Mouse (Mus musculus): ENCODE data around the gene Diaph3. TPM values are rescaled to one million over a fixed set of nuclear protein-coding genes. Genes with fewer than 3 reads are reported as not detected.
"Not testable (repeated sequence)": the region's sequence is repeated elsewhere in the genome, so short reads cannot be mapped to it uniquely, and the experiment has no call there.

The Diaph3 gene
- polyA plus RNA-seq, 1 experiment from 2014 or later, result 9.6 TPM

DNA sequence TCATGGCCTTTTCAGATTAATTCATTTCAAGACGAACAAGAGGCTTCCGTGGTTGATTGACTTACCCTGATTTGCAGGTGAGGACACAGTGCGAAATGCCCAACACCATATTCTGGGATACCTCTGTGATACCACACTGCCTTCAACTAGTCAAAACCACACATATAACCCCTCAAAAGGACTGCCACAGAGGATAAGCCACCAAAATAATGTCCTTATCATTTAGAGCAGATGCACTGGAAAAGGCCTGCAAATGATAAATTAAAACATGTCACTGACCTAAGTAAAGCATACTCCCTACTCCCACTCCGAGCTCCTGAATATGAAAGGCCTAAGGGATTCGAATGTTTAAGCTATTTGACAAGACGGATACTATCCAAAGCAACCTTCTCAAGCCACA, 419.3 kb downstream of the Diaph3 start:
- no peak overlapping the region for H3K27ac ChIP-seq (ENCODE audit: low read length)
- H3K4me2 ChIP-seq (ENCODE audit: low read depth, low read length), result no peak overlapping the region
- no peak overlapping the region for H3K9ac ChIP-seq (ENCODE audit: low read length)
- no peak for ATAC-seq (replicated peaks; ENCODE audit: extremely low read depth, insufficient read depth, low FRiP score)
- no peak overlapping the region for H3K4me3 ChIP-seq (ENCODE audit: low read length)
- H3K9me3 ChIP-seq (replicated peaks; ENCODE audit: control insufficient read depth, low read length), result no peaks in the 10 kb centered on the region
- no peaks in the 10 kb centered on the region for H3K4me1 ChIP-seq (ENCODE audit: control insufficient read depth, insufficient read depth, low read length)
- 88% methylated on average over 6 of the region's 6 CpGs for WGBS
- no peaks in the 10 kb centered on the region for H3K36me3 ChIP-seq (ENCODE audit: control insufficient read depth, insufficient read depth)
- no peaks in the 10 kb centered on the region for H3K27me3 ChIP-seq (ENCODE audit: control insufficient read depth, insufficient read depth, low read length)

DNA sequence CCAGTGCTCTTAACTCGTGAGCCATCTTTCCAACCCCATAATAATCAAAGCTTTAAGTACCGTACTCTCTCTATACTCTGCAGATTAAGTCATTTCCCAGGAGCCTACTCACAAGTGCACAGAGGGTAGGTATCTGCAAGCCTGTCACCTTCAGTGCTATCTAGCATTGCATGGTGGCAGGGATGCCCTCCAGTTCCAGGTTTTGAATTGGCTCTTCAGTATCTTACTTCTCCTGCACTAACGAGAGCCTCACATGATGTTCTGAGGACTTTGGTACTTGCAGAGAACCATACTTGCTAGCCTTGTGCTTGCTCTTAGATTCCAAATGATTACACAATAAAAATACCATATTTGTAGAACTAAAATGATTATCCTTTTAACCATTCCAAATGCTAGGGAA, 420.0 kb downstream of the Diaph3 start:
- WGBS, result 80% methylated on average over 3 of the region's 3 CpGs
- ATAC-seq (replicated peaks; ENCODE audit: extremely low read depth, insufficient read depth, low FRiP score), result no peak
- Histone ChIP-seq H3K9me3 (replicated peaks; ENCODE audit: control insufficient read depth, low read length) (no peaks in the 10 kb centered on the region), H3K4me2 (ENCODE audit: low read depth, low read length) (no peak overlapping the region), H3K4me1 (ENCODE audit: control insufficient read depth, insufficient read depth, low read length) (no peaks in the 10 kb centered on the region), H3K9ac (ENCODE audit: low read length) (no peak overlapping the region), H3K27me3 (ENCODE audit: control insufficient read depth, insufficient read depth, low read length) (no peaks in the 10 kb centered on the region), H3K27ac (ENCODE audit: low read length) (no peak overlapping the region), H3K36me3 (ENCODE audit: control insufficient read depth, insufficient read depth) (no peaks in the 10 kb centered on the region), H3K4me3 (ENCODE audit: low read length) (no peak overlapping the region)

DNA sequence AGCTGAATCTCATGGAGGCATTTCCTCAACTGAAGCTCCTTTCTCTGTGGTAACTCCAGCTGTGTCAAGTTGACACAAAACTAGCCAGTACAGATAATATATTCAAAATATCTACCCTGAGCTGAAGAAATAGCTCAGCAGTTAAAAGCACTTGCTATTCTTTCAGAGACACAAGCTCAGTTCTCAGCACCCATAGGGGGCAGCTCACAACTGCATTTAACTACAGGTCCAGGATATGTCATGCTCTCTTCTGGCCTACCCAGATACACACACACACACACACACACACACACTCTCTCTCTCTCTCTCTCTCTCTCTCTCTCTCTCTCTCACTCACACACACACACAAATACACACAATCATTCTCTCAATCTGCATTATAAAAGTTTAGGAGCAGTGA, 420.6 kb downstream of the Diaph3 start:
- not testable (repeated sequence) for H3K36me3 ChIP-seq (ENCODE audit: control insufficient read depth, insufficient read depth); H3K27ac ChIP-seq (ENCODE audit: low read length); H3K4me1 ChIP-seq (ENCODE audit: control insufficient read depth, insufficient read depth, low read length); H3K4me2 ChIP-seq (ENCODE audit: low read depth, low read length); H3K9ac ChIP-seq (ENCODE audit: low read length); H3K4me3 ChIP-seq (ENCODE audit: low read length); H3K9me3 ChIP-seq (replicated peaks; ENCODE audit: control insufficient read depth, low read length); H3K27me3 ChIP-seq (ENCODE audit: control insufficient read depth, insufficient read depth, low read length); ATAC-seq (replicated peaks; ENCODE audit: extremely low read depth, insufficient read depth, low FRiP score)

DNA sequence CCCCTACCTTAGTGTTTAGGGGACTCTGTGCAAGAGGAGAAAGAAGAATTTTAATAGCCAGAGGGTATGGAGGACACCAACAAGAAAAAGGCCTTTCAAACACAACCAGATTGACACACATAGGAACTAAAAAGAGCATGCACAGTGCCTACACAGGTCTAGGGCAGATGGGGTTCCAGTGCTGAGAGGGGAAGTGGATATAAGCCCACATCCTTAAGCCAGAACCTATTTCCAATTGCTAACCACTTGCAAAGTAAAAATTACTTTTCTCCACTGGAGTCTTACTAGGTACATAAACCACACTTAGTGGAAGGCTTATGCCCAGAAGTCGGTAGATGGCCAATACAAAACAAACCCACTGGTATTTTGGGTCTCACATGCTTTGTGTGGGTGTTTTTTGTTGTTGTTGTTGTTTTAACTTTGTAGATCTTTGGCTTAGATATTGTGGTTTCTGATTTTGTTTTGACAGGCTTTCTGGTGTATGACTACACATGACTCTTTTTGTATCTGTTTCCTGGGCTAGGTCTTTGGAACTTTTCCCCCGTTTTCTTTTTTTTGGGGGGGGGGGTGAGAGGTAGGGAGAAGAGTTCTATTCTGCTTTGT, 426.8 kb downstream of the Diaph3 start:
- H3K4me2 ChIP-seq (ENCODE audit: low read depth, low read length), result no peak overlapping the region
- H3K9me3 ChIP-seq (replicated peaks; ENCODE audit: control insufficient read depth, low read length), result no peaks in the 10 kb centered on the region
- no peak overlapping the region for H3K27ac ChIP-seq (ENCODE audit: low read length)
- H3K27me3 ChIP-seq (ENCODE audit: control insufficient read depth, insufficient read depth, low read length), result no peaks in the 10 kb centered on the region
- H3K36me3 ChIP-seq (ENCODE audit: control insufficient read depth, insufficient read depth), result no peaks in the 10 kb centered on the region
- H3K4me1 ChIP-seq (ENCODE audit: control insufficient read depth, insufficient read depth, low read length), result no peaks in the 10 kb centered on the region
- no peak overlapping the region for H3K9ac ChIP-seq (ENCODE audit: low read length)
- no peak for ATAC-seq (replicated peaks; ENCODE audit: extremely low read depth, insufficient read depth, low FRiP score)
- WGBS, result 71% methylated on average over 2 of the region's 2 CpGs
- H3K4me3 ChIP-seq (ENCODE audit: low read length), result no peak overlapping the region

DNA sequence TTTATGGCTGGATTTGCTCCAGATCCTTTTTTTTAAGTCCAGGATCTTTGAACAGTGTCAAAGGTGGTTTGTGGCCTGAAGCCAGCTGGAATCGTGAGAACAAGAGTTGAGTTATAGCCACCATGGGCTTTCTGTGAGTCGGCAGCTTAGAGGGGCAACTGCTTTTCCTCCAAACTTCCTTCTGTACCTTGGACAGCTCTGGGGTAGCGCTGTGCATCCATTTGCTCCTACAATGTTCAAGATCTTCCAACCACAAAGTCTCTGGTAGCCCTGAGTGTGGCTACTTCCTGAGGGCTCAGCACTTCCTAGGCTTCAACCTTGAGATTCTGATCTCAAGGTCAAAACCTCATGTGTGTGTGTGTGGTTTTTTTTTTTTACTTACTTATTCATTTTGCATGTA, 437.0 kb downstream of the Diaph3 start:
- Histone ChIP-seq H3K4me2 (ENCODE audit: low read depth, low read length) (no peak overlapping the region), H3K4me3 (ENCODE audit: low read length) (no peak overlapping the region), H3K9me3 (replicated peaks; ENCODE audit: control insufficient read depth, low read length) (no peaks in the 10 kb centered on the region), H3K27ac (ENCODE audit: low read length) (no peak overlapping the region), H3K4me1 (ENCODE audit: control insufficient read depth, insufficient read depth, low read length) (no peaks in the 10 kb centered on the region), H3K27me3 (ENCODE audit: control insufficient read depth, insufficient read depth, low read length) (no peaks in the 10 kb centered on the region), H3K9ac (ENCODE audit: low read length) (no peak overlapping the region), H3K36me3 (ENCODE audit: control insufficient read depth, insufficient read depth) (no peaks in the 10 kb centered on the region)
- WGBS, result 70% methylated on average over 3 of the region's 3 CpGs
- no peak for ATAC-seq (replicated peaks; ENCODE audit: extremely low read depth, insufficient read depth, low FRiP score)

DNA sequence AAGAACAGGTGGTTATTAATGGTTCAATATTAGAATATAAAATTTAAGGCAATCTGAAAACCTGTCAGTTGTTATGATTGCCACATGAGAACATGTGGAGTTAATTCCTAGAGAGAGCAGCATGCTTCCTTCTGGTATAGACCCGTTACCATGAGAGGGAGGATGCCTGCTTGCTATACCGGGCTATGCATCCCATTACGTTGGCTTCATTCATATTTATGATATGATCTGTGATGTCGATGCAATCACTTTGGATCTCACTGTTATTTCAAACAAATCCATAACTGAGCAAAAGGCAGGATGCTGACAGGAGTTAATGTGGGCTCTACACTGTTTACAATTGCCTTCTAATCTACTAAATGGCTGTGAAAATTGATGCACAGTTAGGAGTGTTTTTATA, 439.9 kb downstream of the Diaph3 start:
- Histone ChIP-seq H3K4me1 (ENCODE audit: control insufficient read depth, insufficient read depth, low read length) (no peaks in the 10 kb centered on the region), H3K9ac (ENCODE audit: low read length) (no peak overlapping the region), H3K4me2 (ENCODE audit: low read depth, low read length) (no peak overlapping the region), H3K27ac (ENCODE audit: low read length) (no peak overlapping the region), H3K27me3 (ENCODE audit: control insufficient read depth, insufficient read depth, low read length) (no peaks in the 10 kb centered on the region), H3K9me3 (replicated peaks; ENCODE audit: control insufficient read depth, low read length) (no peaks in the 10 kb centered on the region), H3K36me3 (ENCODE audit: control insufficient read depth, insufficient read depth) (no peaks in the 10 kb centered on the region), H3K4me3 (ENCODE audit: low read length) (no peak overlapping the region)
- ATAC-seq (replicated peaks; ENCODE audit: extremely low read depth, insufficient read depth, low FRiP score), result no peak
- WGBS, result 89% methylated on average over 4 of the region's 4 CpGs

DNA sequence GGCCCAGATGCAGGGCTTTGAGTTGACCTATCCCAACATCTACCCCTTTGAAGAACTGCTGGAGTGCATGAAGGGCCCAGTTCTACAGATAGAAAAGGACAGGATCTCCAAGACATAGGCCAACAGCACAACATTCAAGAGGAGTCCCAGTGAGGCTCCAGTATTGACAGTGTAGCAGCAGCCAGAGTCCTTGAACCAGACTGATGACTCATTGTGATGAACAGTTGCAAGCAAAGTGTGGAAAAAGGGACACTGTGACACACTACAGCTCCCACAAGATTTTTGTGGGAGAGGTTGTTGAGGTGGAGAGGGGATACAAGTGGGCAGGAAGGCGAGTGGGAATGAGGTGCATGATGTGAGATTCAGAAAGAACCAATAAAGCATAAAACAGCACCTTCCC, 443.1 kb downstream of the Diaph3 start:
- Histone ChIP-seq H3K27me3 (ENCODE audit: control insufficient read depth, insufficient read depth, low read length) (no peaks in the 10 kb centered on the region), H3K4me3 (ENCODE audit: low read length) (no peak overlapping the region), H3K4me1 (ENCODE audit: control insufficient read depth, insufficient read depth, low read length) (no peaks in the 10 kb centered on the region), H3K27ac (ENCODE audit: low read length) (no peak overlapping the region), H3K36me3 (ENCODE audit: control insufficient read depth, insufficient read depth) (no peaks in the 10 kb centered on the region), H3K9me3 (replicated peaks; ENCODE audit: control insufficient read depth, low read length) (no peaks in the 10 kb centered on the region), H3K4me2 (ENCODE audit: low read depth, low read length) (no peak overlapping the region), H3K9ac (ENCODE audit: low read length) (no peak overlapping the region)
- ATAC-seq (replicated peaks; ENCODE audit: extremely low read depth, insufficient read depth, low FRiP score), result no peak
- WGBS, result 71% methylated on average over 1 of the region's 1 CpGs

DNA sequence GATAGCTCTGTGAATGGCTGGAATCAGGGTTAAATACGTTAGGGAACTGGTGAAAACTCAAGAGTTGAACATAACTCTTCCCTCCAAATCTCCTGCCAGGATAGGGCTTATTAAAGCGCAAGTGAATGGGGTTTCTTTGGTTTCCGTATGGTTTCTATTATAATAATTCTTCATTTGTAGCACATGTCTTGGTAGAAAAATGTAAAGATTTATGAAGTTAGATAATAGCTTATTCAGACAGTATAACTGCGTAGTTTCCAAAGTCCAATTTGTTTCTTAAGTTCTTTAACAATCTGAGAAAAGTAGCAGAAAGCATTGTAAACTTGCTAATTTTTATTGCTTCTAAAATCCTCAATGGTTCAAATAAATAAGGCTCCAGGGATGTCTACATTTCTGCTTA, 448.3 kb downstream of the Diaph3 start:
- WGBS, result 90% methylated on average over 4 of the region's 4 CpGs
- no peaks in the 10 kb centered on the region for H3K9me3 ChIP-seq (replicated peaks; ENCODE audit: control insufficient read depth, low read length)
- H3K4me1 ChIP-seq (ENCODE audit: control insufficient read depth, insufficient read depth, low read length), result no peaks in the 10 kb centered on the region
- no peaks in the 10 kb centered on the region for H3K36me3 ChIP-seq (ENCODE audit: control insufficient read depth, insufficient read depth)
- H3K4me3 ChIP-seq (ENCODE audit: low read length), result no peak overlapping the region
- no peak overlapping the region for H3K4me2 ChIP-seq (ENCODE audit: low read depth, low read length)
- no peak for ATAC-seq (replicated peaks; ENCODE audit: extremely low read depth, insufficient read depth, low FRiP score)
- no peak overlapping the region for H3K27ac ChIP-seq (ENCODE audit: low read length)
- no peak overlapping the region for H3K9ac ChIP-seq (ENCODE audit: low read length)
- no peaks in the 10 kb centered on the region for H3K27me3 ChIP-seq (ENCODE audit: control insufficient read depth, insufficient read depth, low read length)

DNA sequence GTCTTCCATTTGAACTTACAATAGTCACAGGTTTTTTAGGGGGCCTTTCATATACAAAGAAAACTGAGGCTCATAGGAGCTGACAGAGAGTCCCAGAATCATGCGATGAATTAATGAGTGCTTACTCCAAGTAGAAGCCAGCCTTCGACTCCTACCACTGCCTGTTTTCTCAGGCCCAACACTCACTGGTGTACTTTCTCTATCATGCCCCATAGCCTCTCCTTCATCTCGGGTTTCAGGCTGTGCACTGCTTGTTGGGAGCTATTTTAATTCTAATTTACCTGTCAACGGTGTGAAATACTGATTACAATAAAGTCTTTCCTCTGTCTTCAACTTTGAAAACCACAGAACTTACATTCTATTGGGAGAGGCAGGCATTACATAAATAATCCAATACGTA, 449.7 kb downstream of the Diaph3 start:
- H3K27ac ChIP-seq (ENCODE audit: low read length), result no peak overlapping the region
- H3K4me3 ChIP-seq (ENCODE audit: low read length), result no peak overlapping the region
- H3K4me2 ChIP-seq (ENCODE audit: low read depth, low read length), result no peak overlapping the region
- no peaks in the 10 kb centered on the region for H3K9me3 ChIP-seq (replicated peaks; ENCODE audit: control insufficient read depth, low read length)
- H3K27me3 ChIP-seq (ENCODE audit: control insufficient read depth, insufficient read depth, low read length), result no peaks in the 10 kb centered on the region
- H3K36me3 ChIP-seq (ENCODE audit: control insufficient read depth, insufficient read depth), result no peaks in the 10 kb centered on the region
- H3K4me1 ChIP-seq (ENCODE audit: control insufficient read depth, insufficient read depth, low read length), result no peaks in the 10 kb centered on the region
- no peak for ATAC-seq (replicated peaks; ENCODE audit: extremely low read depth, insufficient read depth, low FRiP score)
- H3K9ac ChIP-seq (ENCODE audit: low read length), result no peak overlapping the region
- 72% methylated on average over 5 of the region's 5 CpGs for WGBS

All from heart, embryonic 16.5 days (tissue).